Mouse (Mus musculus) subcutaneous adipose tissue, adult 2 months (tissue): ENCODE measurements around the gene Cant1. TPM values are rescaled to one million over a fixed set of nuclear protein-coding genes. Genes with fewer than 3 reads are reported as not detected.

Experiments
- polyA plus RNA-seq: library from polyadenylated mRNA; depleted of rRNA; stranded (reverse); fragments of >200 nt; gene quantifications from 2 replicates; pipeline ENCODE4 v1.2.3, GENCODE M21; 2012; ENCODE audit warnings: low replicate concordance; rRNA removed

Gene Cant1
- polyA plus RNA-seq, result 60.8 and 62.2 TPM in 2 replicates

GRCm38 (mm10) chr11:118418834-118419504, at the start of gene Cant1:
TSS of gene Cant1 (minus strand) at chr11:118419086.

GRCm38 (mm10) chr11:118427986-118428385, 9.1 kb upstream of the Cant1 start, which contains the start of gene C1qtnf1:
TSS of gene C1qtnf1 (plus strand) at chr11:118428203.

GRCm38 (mm10) chr11:118401760-118402280, 17.1 kb downstream of the Cant1 start, which contains the start of gene Lgals3bp:
TSS of gene Lgals3bp (minus strand) at chr11:118402092.

Other genes starting within 250 kb of the Cant1 start
- 22.3 and 30.7 TPM in 2 replicates for gene Cyth1, start 170.5 kb downstream of the Cant1 start, polyA plus RNA-seq
- 16.0 and 26.8 TPM in 2 replicates for gene Usp36, start 128.8 kb downstream of the Cant1 start, polyA plus RNA-seq
- 0.33 and 0.35 TPM in 2 replicates for gene Cep295nl, start 76.6 kb downstream of the Cant1 start, polyA plus RNA-seq
- 299 and 366 TPM in 2 replicates for gene Timp2, start 63.3 kb downstream of the Cant1 start, polyA plus RNA-seq
- 618 and 696 TPM in 2 replicates for gene Lgals3bp, start 17.0 kb downstream of the Cant1 start, polyA plus RNA-seq
- 47.4 and 73.5 TPM in 2 replicates for gene C1qtnf1, start 9.1 kb upstream of the Cant1 start, polyA plus RNA-seq
- gene Engase, start 57.7 kb upstream of the Cant1 start, polyA plus RNA-seq, result 21.4 and 24.5 TPM in 2 replicates